Mouse (Mus musculus): ENCODE measurements around the gene 1700015G11Rik. TPM values are rescaled to one million over a fixed set of nuclear protein-coding genes. Genes with fewer than 3 reads are reported as not detected.

1700015G11Rik gene
- polyA plus RNA-seq, 1 experiment: not detected

DNA sequence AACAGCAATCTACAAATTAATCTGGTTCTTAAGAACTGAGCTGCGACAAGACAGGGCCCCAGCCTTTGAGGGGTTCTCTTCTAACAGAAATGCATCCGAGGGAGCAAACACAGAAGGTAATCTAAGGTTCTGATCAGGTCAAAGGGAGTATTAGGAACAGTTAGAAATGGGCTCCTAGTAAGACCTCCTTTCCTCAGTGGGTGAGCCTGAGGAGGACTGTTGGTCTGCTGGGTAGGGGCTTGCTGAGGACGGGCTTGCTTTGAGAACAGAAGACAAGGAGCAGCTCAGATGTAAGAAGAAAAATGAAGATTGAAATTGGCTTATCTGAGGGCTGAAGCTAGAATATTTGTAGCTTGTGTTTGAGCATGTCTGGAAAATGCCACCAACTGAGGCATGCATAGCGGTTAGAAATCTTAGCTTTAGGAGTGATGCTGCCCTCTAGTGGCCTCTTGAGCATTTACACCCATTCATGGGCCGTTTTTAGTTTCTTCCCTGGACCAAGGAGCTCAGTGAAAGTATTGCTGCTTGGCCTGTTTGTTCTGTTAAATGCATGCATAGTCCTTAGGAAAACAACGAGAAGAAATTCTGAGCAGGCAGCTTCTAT is 43.2 kb downstream of the 1700015G11Rik start:
- no peaks in the 10 kb centered on the region for H3K9me3 ChIP-seq
- no peaks in the 10 kb centered on the region for H3K36me3 ChIP-seq (replicated peaks; ENCODE audit: low read length)
- TF ChIP-seq FLI1 (IDR thresholded peaks at IDR 0.05; ENCODE audit: low read length): no peak
- no peak for TF ChIP-seq GATA1 (IDR thresholded peaks at IDR 0.05; ENCODE audit: borderline replicate concordance, low read length)
- no peaks in the 10 kb centered on the region for H3K27me3 ChIP-seq (replicated peaks)
- no peaks in the 10 kb centered on the region for H3K4me1 ChIP-seq
- no peak overlapping the region for H3K4me3 ChIP-seq (replicated peaks)

DNA sequence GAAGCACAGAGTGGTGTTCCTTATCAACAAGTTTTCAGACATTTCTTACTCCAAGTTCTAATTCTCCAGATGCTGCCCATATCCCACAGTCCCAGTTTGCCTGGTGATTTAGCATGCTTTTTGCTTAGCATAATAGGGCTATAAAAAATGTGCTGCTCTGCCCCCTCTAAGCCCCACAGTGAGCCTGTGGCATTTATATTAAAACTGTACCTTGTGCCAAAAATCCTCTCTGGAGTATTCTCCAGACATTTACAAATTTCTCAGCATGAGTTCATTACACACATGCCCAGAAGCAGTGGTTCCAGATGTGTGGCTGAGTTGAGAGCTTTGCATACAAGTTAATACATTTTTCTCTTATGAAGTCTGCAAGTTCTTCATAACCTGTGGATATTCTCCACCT is 46.1 kb downstream of the 1700015G11Rik start:
- TF ChIP-seq FLI1 (IDR thresholded peaks at IDR 0.05; ENCODE audit: low read length): no peak
- no peak for TF ChIP-seq GATA1 (IDR thresholded peaks at IDR 0.05; ENCODE audit: borderline replicate concordance, low read length)
- Histone ChIP-seq H3K9me3 (no peaks in the 10 kb centered on the region), H3K4me3 (replicated peaks) (no peak overlapping the region), H3K36me3 (replicated peaks; ENCODE audit: low read length) (no peaks in the 10 kb centered on the region), H3K27me3 (replicated peaks) (no peaks in the 10 kb centered on the region), H3K4me1 (no peaks in the 10 kb centered on the region)

DNA sequence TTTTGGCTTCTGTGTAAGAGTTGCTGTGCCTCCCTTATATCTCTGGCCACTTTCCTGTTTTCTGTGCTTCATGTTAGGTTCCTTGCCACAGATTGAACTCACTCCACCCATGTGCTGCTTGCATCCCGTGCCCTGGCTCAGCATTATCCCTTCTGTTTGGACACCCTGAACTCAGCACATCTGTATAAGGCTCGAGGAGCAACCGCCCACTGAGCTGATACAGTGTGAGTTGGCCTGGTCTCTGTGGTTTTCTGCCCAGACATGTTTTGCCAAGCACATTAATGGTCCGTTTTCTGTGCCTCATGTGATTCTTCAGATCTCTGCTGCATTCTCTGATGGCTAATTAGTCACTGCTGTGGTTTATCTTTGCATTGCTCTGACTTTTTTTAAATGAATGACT is 47.9 kb downstream of the 1700015G11Rik start:
- H3K9me3 ChIP-seq: no peaks in the 10 kb centered on the region
- H3K4me3 ChIP-seq (replicated peaks): no peak overlapping the region
- TF ChIP-seq FLI1 (IDR thresholded peaks at IDR 0.05; ENCODE audit: low read length): no peak
- TF ChIP-seq GATA1 (IDR thresholded peaks at IDR 0.05; ENCODE audit: borderline replicate concordance, low read length): no peak
- no peaks in the 10 kb centered on the region for H3K4me1 ChIP-seq
- H3K27me3 ChIP-seq (replicated peaks): no peaks in the 10 kb centered on the region
- no peaks in the 10 kb centered on the region for H3K36me3 ChIP-seq (replicated peaks; ENCODE audit: low read length)

DNA sequence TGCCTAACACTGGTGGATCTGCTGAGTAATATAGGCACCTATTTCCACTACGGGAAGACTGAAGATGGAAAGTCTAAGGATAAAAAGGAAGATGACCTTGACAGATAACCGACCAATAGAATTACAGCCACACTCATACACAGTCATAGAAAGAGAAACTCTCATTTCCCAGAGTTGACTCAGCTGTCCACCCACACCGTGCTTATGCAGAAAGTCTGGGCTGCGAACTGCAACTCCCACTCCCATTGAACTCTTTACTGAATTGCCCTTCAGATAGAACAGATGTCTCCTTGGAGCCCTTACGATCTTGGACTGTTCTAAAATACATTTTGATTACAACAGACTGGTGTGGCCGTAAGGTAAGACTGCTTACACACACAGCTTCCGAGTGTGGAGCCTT is 50.8 kb downstream of the 1700015G11Rik start:
- H3K4me1 ChIP-seq: no peaks in the 10 kb centered on the region
- H3K27me3 ChIP-seq (replicated peaks): no peaks in the 10 kb centered on the region
- TF ChIP-seq FLI1 (IDR thresholded peaks at IDR 0.05; ENCODE audit: low read length) (no peak), GATA1 (IDR thresholded peaks at IDR 0.05; ENCODE audit: borderline replicate concordance, low read length) (no peak)
- H3K9me3 ChIP-seq: no peaks in the 10 kb centered on the region
- no peak overlapping the region for H3K4me3 ChIP-seq (replicated peaks)
- H3K36me3 ChIP-seq (replicated peaks; ENCODE audit: low read length): no peaks in the 10 kb centered on the region

DNA sequence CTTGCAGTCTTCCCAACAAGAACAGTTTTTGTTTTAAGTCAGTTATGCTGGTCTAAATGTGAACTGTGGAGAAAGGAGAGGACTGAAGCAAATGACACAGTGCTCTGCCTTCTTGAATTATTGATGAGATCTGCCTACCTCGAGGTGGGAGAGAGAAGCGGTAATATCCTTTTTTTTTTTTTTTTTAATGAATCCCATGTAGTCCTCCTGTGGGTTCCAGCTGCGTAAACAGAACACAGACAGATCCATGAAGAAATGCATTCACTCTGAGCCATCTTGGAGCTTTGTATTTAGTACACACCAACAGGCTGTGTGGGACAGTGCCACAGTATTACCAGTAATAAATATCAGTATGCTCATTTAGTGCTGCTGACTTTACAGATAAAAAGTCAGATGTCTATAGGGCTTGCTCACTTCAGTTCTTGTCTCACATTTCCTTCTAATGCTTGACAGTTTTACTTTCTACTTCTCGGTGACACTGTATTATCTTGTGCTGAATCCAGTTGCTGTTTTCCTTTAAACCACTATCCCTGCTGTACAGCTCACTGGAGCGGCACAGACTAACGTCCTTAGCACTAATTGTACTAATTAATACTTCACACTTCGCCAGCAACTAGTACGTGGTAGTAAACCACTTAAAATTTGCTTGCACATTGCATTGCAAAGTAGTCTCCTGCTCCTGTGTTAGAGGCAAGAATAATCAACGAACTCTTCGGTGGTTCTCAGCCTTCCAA is 53.1 kb downstream of the 1700015G11Rik start:
- TF ChIP-seq FLI1 (IDR thresholded peaks at IDR 0.05; ENCODE audit: low read length): no peak
- TF ChIP-seq GATA1 (IDR thresholded peaks at IDR 0.05; ENCODE audit: borderline replicate concordance, low read length): no peak
- H3K4me1 ChIP-seq: no peaks in the 10 kb centered on the region
- no peaks in the 10 kb centered on the region for H3K9me3 ChIP-seq
- no peaks in the 10 kb centered on the region for H3K36me3 ChIP-seq (replicated peaks; ENCODE audit: low read length)
- H3K27me3 ChIP-seq (replicated peaks): no peaks in the 10 kb centered on the region
- H3K4me3 ChIP-seq (replicated peaks): no peak overlapping the region

Other genes starting within 250 kb of the 1700015G11Rik start
- gene Gas2, start 153.7 kb downstream of the 1700015G11Rik start, polyA plus RNA-seq (2012; ENCODE audit: insufficient read depth, low replicate concordance): 1.0 and 2.0 TPM in 2 replicates
- 4.4 and 12.9 TPM in 2 replicates for gene Fancf, start 153.5 kb downstream of the 1700015G11Rik start, polyA plus RNA-seq (2012; ENCODE audit: insufficient read depth, low replicate concordance)
- 22.8 and 38.9 TPM in 2 replicates for gene Svip, start 9.7 kb downstream of the 1700015G11Rik start, polyA plus RNA-seq (2012; ENCODE audit: insufficient read depth, low replicate concordance)

Measured in megakaryocyte, embryonic 14.5 days (primary cell).